Mouse (Mus musculus): ENCODE data around the gene Exd1.

The Exd1 gene

GRCm38 (mm10) chr2:119547522-119548370, at the start of gene Exd1, which contains the start of gene Chp1:
TSS of gene Exd1 (minus strand) at chr2:119547627.
TSS of gene Chp1 (plus strand) at chr2:119547697.
- peak; percentile 90 for DNase-seq (ENCODE audit: extremely low read depth, low read depth)

GRCm38 (mm10) chr2:119596781-119597330, 49.4 kb upstream of the Exd1 start:
- DNase-seq (ENCODE audit: extremely low read depth, low read depth): no peak

- DNase-seq (ENCODE audit: extremely low read depth, low read depth): no peak
Observed at GRCm38 (mm10) chr2:119595308-119595707, 47.9 kb upstream of the Exd1 start.

GRCm38 (mm10) chr2:119594113-119594981, 46.9 kb upstream of the Exd1 start:
- peak; percentile 98 for DNase-seq (ENCODE audit: extremely low read depth, low read depth)

GRCm38 (mm10) chr2:119593765-119594112, 46.3 kb upstream of the Exd1 start:
- no peak for DNase-seq (ENCODE audit: extremely low read depth, low read depth)

- no peak for DNase-seq (ENCODE audit: extremely low read depth, low read depth)
Observed at GRCm38 (mm10) chr2:119591247-119591646, 43.8 kb upstream of the Exd1 start.

GRCm38 (mm10) chr2:119587383-119587782, 40.0 kb upstream of the Exd1 start:
- no peak for DNase-seq (ENCODE audit: extremely low read depth, low read depth)

GRCm38 (mm10) chr2:119584282-119584681, 36.9 kb upstream of the Exd1 start:
- DNase-seq (ENCODE audit: extremely low read depth, low read depth): peak; percentile 81

- no peak for DNase-seq (ENCODE audit: extremely low read depth, low read depth)
Observed at GRCm38 (mm10) chr2:119583439-119583838, 36.0 kb upstream of the Exd1 start.

GRCm38 (mm10) chr2:119581571-119581970, 34.1 kb upstream of the Exd1 start:
- no peak for DNase-seq (ENCODE audit: extremely low read depth, low read depth)

GRCm38 (mm10) chr2:119572471-119572870, 25.0 kb upstream of the Exd1 start:
- DNase-seq (ENCODE audit: extremely low read depth, low read depth): no peak

- no peak for DNase-seq (ENCODE audit: extremely low read depth, low read depth)
Observed at GRCm38 (mm10) chr2:119566182-119566855, 18.9 kb upstream of the Exd1 start.

- DNase-seq (ENCODE audit: extremely low read depth, low read depth): no peak
Observed at GRCm38 (mm10) chr2:119565284-119565683, 17.9 kb upstream of the Exd1 start.

GRCm38 (mm10) chr2:119561794-119562193, 14.4 kb upstream of the Exd1 start:
- no peak for DNase-seq (ENCODE audit: extremely low read depth, low read depth)

GRCm38 (mm10) chr2:119558737-119559340, 11.4 kb upstream of the Exd1 start:
- DNase-seq (ENCODE audit: extremely low read depth, low read depth): no peak

GRCm38 (mm10) chr2:119558039-119558438, 10.6 kb upstream of the Exd1 start:
- DNase-seq (ENCODE audit: extremely low read depth, low read depth): no peak

- no peak for DNase-seq (ENCODE audit: extremely low read depth, low read depth)
Observed at GRCm38 (mm10) chr2:119549678-119550077, 2.3 kb upstream of the Exd1 start.

GRCm38 (mm10) chr2:119548691-119549090, 1.3 kb upstream of the Exd1 start:
- no peak for DNase-seq (ENCODE audit: extremely low read depth, low read depth)

GRCm38 (mm10) chr2:119548371-119548660, 889 bp upstream of the Exd1 start:
- DNase-seq (ENCODE audit: extremely low read depth, low read depth): no peak

GRCm38 (mm10) chr2:119546848-119547521, 442 bp downstream of the Exd1 start:
- DNase-seq (ENCODE audit: extremely low read depth, low read depth): peak; percentile 67

GRCm38 (mm10) chr2:119543656-119544055, 3.8 kb downstream of the Exd1 start:
- DNase-seq (ENCODE audit: extremely low read depth, low read depth): no peak

Data from MEL-GATA-1-ER (cell line).